Mouse (Mus musculus) thymus, postnatal 4 days (tissue): ENCODE data around the gene Btbd35f14.
"Not testable (repeated sequence)": the region's sequence is repeated elsewhere in the genome, so short reads cannot be mapped to it uniquely, and the experiment has no call there.

Experiments used
- DNase-seq: peaks from one replicate; pipeline ENCODE4 v3.0.0; 2021

The Btbd35f14 gene

GRCm38 (mm10) chrX:33702249-33702648 is at the start of gene Btbd35f14:
TSS of gene Btbd35f14 (minus strand) at chrX:33702349.
- not testable (repeated sequence) for DNase-seq

- DNase-seq = not testable (repeated sequence)
These were observed 45.3 kb downstream of the Btbd35f14 start, which contains the start of gene Btbd35f13 for GRCm38 (mm10) chrX:33656872-33657271. TSS of gene Btbd35f13 (plus strand) at chrX:33657172.
